Mouse (Mus musculus) thymus, adult 2 months (tissue): ENCODE data around the gene Oprl1. TPM values are rescaled to one million over a fixed set of nuclear protein-coding genes. Genes with fewer than 3 reads are reported as not detected.
A peak's percentile ranks its signal among the peaks of the same experiment; 100 is the strongest.

Experiments used
- DNase-seq: peaks from one replicate; pipeline ENCODE4 v3.0.0; 2021
- H3K27ac ChIP-seq: fragments of 200-500 bp; 2 replicates; pipeline ENCODE4 v1.5.1; 2012; ENCODE audit warnings: low read length, control low read depth; ENCODE audit not compliant: control insufficient read depth, insufficient read depth
- H3K27me3 ChIP-seq: fragments of 200-500 bp; 2 replicates; pipeline ENCODE4 v1.6.1; 2012; ENCODE audit warnings: mild to moderate bottlenecking, low read length, moderate library complexity, mixed read lengths; ENCODE audit not compliant: control insufficient read depth, insufficient read depth
- H3K36me3 ChIP-seq: fragments of 200-500 bp; 2 replicates; pipeline ENCODE4 v1.6.1; 2012; ENCODE audit warnings: mild to moderate bottlenecking, low read length, moderate library complexity; ENCODE audit not compliant: control insufficient read depth, insufficient read depth
- H3K4me1 ChIP-seq: fragments of 200-500 bp; replicated peaks from 2 replicates; pipeline ENCODE4 v1.6.1; 2012; ENCODE audit warnings: low read length; ENCODE audit not compliant: control insufficient read depth, insufficient read depth
- H3K4me3 ChIP-seq: fragments of 200-500 bp; 2 replicates; pipeline ENCODE4 v1.5.1; 2012; ENCODE audit warnings: mild to moderate bottlenecking, low read length, control low read depth, moderate library complexity; ENCODE audit not compliant: control insufficient read depth, insufficient read depth
- CTCF ChIP-seq: fragments of 200-500 bp; IDR thresholded peaks from 2 replicates; pipeline ENCODE4 v1.5.1; 2012; ENCODE audit warnings: mild to moderate bottlenecking, control low read depth, low read length, moderate library complexity, borderline replicate concordance; ENCODE audit not compliant: control insufficient read depth, poor library complexity, insufficient read depth; ENCODE audit errors: extremely low read depth
- POLR2A ChIP-seq: fragments of 200-500 bp; IDR thresholded peaks from 2 replicates; pipeline ENCODE4 v1.6.1; 2012; ENCODE audit warnings: mild to moderate bottlenecking, low read length, control low read depth, moderate library complexity; ENCODE audit not compliant: control insufficient read depth, poor library complexity, insufficient read depth; ENCODE audit errors: extremely low read depth
- WGBS: fragments of 180-500 bp; shearing (Covaris S2); methylation state at CpG from one replicate; pipeline ENCODE4 v1.1.7; 2018; 5-methylcytosine and 5-hydroxymethylcytosine counted together
- polyA plus RNA-seq: library from polyadenylated mRNA; depleted of rRNA; stranded (reverse); fragments of >200 nt; gene quantifications from 2 replicates; pipeline ENCODE4 v1.2.3, GENCODE M21; 2012

Oprl1 gene
- polyA plus RNA-seq, 1 experiment: 0.24 TPM

GRCm38 (mm10) chr2:181691083-181691482 is 23.7 kb upstream of the Oprl1 start:
- H3K27ac ChIP-seq: no peak overlapping the region
- 82% methylated on average over 6 of the region's 6 CpGs for WGBS
- 0 out of 2 replicates have a peak, but pooled peaks cover 5% of the 10 kb centered on the region for H3K36me3 ChIP-seq
- H3K4me1 ChIP-seq: peaks cover 36% of the 10 kb centered on the region
- no peak for TF ChIP-seq POLR2A
- TF ChIP-seq CTCF: no peak
- no peaks in the 10 kb centered on the region for H3K27me3 ChIP-seq
- DNase-seq: no peak
- no peak overlapping the region for H3K4me3 ChIP-seq

DNA sequence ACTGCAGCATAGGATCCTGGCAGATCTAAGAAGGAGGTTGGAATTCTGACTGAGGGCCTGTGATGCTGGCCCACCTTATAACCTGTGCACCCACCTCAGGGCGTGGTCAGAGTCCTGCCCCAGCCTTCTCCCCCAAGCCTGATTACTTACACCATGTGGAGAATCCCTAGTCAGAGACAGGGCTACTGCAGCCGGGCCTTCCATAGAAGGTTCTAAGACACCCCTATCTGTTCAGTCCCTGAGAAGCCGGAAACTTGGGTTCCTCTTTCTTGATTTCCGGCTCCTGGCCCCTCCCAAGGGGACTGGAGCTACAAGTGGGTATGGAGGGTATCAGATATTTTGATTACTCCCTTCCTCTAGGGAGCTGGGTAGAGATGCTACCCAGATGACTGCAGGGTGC is 23.2 kb upstream of the Oprl1 start:
- peaks cover 36% of the 10 kb centered on the region for H3K4me1 ChIP-seq
- 13% methylated on average over 4 of the region's 4 CpGs for WGBS
- peak; percentile 49 for DNase-seq
- no peaks in the 10 kb centered on the region for H3K27me3 ChIP-seq
- H3K27ac ChIP-seq: no peak overlapping the region; the same call in 1 of the 2 replicates
- 0 out of 2 replicates have a peak, but pooled peaks cover 5% of the 10 kb centered on the region for H3K36me3 ChIP-seq
- no peak for TF ChIP-seq CTCF
- H3K4me3 ChIP-seq: peak overlapping the region; percentile 20

- 0 out of 2 replicates have a peak, but pooled peaks cover 5% of the 10 kb centered on the region for H3K36me3 ChIP-seq
- H3K4me1 ChIP-seq: peaks cover 36% of the 10 kb centered on the region
- no peaks in the 10 kb centered on the region for H3K27me3 ChIP-seq
- TF ChIP-seq CTCF (no peak), POLR2A (no peak)
- H3K27ac ChIP-seq: no peak overlapping the region
- no peak for DNase-seq
- peak overlapping the region; percentile 77; the same call in 1 of the 2 replicates for H3K4me3 ChIP-seq
- WGBS: 70% methylated on average over 3 of the region's 3 CpGs
These were observed 22.5 kb upstream of the Oprl1 start for GRCm38 (mm10) chr2:181692304-181692703.

- Histone ChIP-seq H3K4me3 (peak within 1 kb of the TSS; percentile 77), H3K27me3 (no peaks in the 10 kb centered on the region), H3K4me1 (peaks cover 36% of the 10 kb centered on the region), H3K36me3 (0 out of 2 replicates have a peak, but pooled peaks cover 5% of the 10 kb centered on the region), H3K27ac (peak within 1 kb of the TSS; percentile 36; the same call in 1 of the 2 replicates)
- TF ChIP-seq POLR2A (peak; percentile 87), CTCF (no peak; the same call in 1 of the 2 replicates)
- peak; percentile 90 for DNase-seq
- under 1% methylated on average over 73 of the region's 75 CpGs for WGBS
These were observed 21.2 kb upstream of the Oprl1 start, which contains the start of gene Rgs19 for GRCm38 (mm10) chr2:181693339-181694280. Rgs19 (minus strand) TSS chr2:181693977.

- Histone ChIP-seq H3K4me3 (no peak overlapping the region), H3K27me3 (no peaks in the 10 kb centered on the region), H3K36me3 (no peaks in the 10 kb centered on the region), H3K27ac (no peak overlapping the region), H3K4me1 (peaks cover 36% of the 10 kb centered on the region)
- no peak for TF ChIP-seq POLR2A
- TF ChIP-seq CTCF: no peak
- WGBS: 76% methylated on average over 3 of the region's 3 CpGs
- no peak for DNase-seq
These were observed 20.2 kb upstream of the Oprl1 start for GRCm38 (mm10) chr2:181694581-181694980.

GRCm38 (mm10) chr2:181695776-181696175 is 19.0 kb upstream of the Oprl1 start:
- no peaks in the 10 kb centered on the region for H3K36me3 ChIP-seq
- 84% methylated on average over 1 of the region's 1 CpGs for WGBS
- no peaks in the 10 kb centered on the region for H3K27me3 ChIP-seq
- H3K27ac ChIP-seq: no peak overlapping the region
- TF ChIP-seq CTCF: no peak
- TF ChIP-seq POLR2A: no peak
- peaks cover 30% of the 10 kb centered on the region for H3K4me1 ChIP-seq
- DNase-seq: no peak
- no peak overlapping the region for H3K4me3 ChIP-seq
